Comparison of ENCODE assay signal across 8 mouse cellular contexts in genomic region chr8:46737907-46738306, GRCm38 (mm10). TPM values are rescaled to one million over a fixed set of nuclear protein-coding genes. Genes with fewer than 3 reads are reported as not detected.
DNase-seq lines count a peak whose midpoint lies in the region; ATAC-seq lines count a peak whose summit lies in the region.

No protein-coding gene starts in this region.

- peak; percentile 36 for DNase-seq in kidney, adult 11 months
- peak; percentile 68 for DNase-seq in adrenal gland, postnatal 10 days
- DNase-seq in heart, embryonic 10.5 days (ENCODE audit: low spot score): no peak
- no peak for DNase-seq in spleen, postnatal 14 days (ENCODE audit: low spot score in 2 of 2)
- no peak for DNase-seq in spleen, adult 12 weeks (ENCODE audit: low spot score)

- H3K27ac ChIP-seq in kidney, embryonic 16.5 days (ENCODE audit: low read length): no peak overlapping the region
- 0 out of 2 replicates have a peak overlapping the region, but pooled peaks have one; percentile 13 for H3K27ac ChIP-seq in heart, embryonic 10.5 days
- peak overlapping the region; percentile 91; the same call in 1 of the 2 replicates for H3K27ac ChIP-seq in liver, embryonic 12.5 days

- H3K4me3 ChIP-seq in kidney, embryonic 16.5 days (ENCODE audit: low read length): no peak overlapping the region
- H3K4me3 ChIP-seq in heart, embryonic 10.5 days: peak overlapping the region; percentile 90; the same call in 1 of the 2 replicates
- peak overlapping the region; percentile 95 for H3K4me3 ChIP-seq in liver, embryonic 12.5 days

- no peaks in the 10 kb centered on the region for H3K36me3 ChIP-seq in kidney, embryonic 16.5 days (ENCODE audit: insufficient read depth, low read length)
- no peaks in the 10 kb centered on the region for H3K36me3 ChIP-seq in heart, embryonic 10.5 days
- H3K36me3 ChIP-seq in liver, embryonic 12.5 days: no peaks in the 10 kb centered on the region

- H3K9me3 ChIP-seq in kidney, embryonic 16.5 days (ENCODE audit: low read length): peaks cover 7% of the 10 kb centered on the region; the same call in 1 of the 2 replicates
- H3K9me3 ChIP-seq in heart, embryonic 10.5 days: no peaks in the 10 kb centered on the region
- H3K9me3 ChIP-seq in liver, embryonic 12.5 days (replicated peaks): peaks cover 6% of the 10 kb centered on the region

- no peak for ATAC-seq in kidney, embryonic 16.5 days (ENCODE audit: low FRiP score, low TSS enrichment)
- ATAC-seq in liver, embryonic 12.5 days: no peak
- ATAC-seq in activated CD4-positive, CD25-positive, alpha-beta regulatory T cell, adult 4 months: no peak

- H3K4me1 ChIP-seq in kidney, embryonic 16.5 days (ENCODE audit: insufficient read depth, low read length): peaks cover 23% of the 10 kb centered on the region
- H3K4me1 ChIP-seq in heart, embryonic 10.5 days: peaks cover 29% of the 10 kb centered on the region
- peaks cover 42% of the 10 kb centered on the region for H3K4me1 ChIP-seq in liver, embryonic 12.5 days

- H3K4me2 ChIP-seq in kidney, embryonic 16.5 days (replicated peaks; ENCODE audit: low read depth, low read length): no peak overlapping the region
- peak overlapping the region; percentile 90 for H3K4me2 ChIP-seq in liver, embryonic 12.5 days

- no peaks in the 10 kb centered on the region for H3K27me3 ChIP-seq in kidney, embryonic 16.5 days (ENCODE audit: insufficient read depth, low read length)
- no peaks in the 10 kb centered on the region for H3K27me3 ChIP-seq in heart, embryonic 10.5 days (ENCODE audit: insufficient read depth, poor library complexity, severe bottlenecking)
- H3K27me3 ChIP-seq in liver, embryonic 12.5 days (replicated peaks): no peaks in the 10 kb centered on the region

- WGBS in kidney, embryonic 16.5 days: 84% methylated on average over 3 of the region's 3 CpGs
- WGBS in heart, embryonic 10.5 days: 70% methylated on average over 3 of the region's 3 CpGs
- 40% methylated on average over 3 of the region's 3 CpGs for WGBS in liver, embryonic 12.5 days (ENCODE audit: insufficient replicate concordance)

- H3K9ac ChIP-seq in kidney, embryonic 16.5 days (replicated peaks; ENCODE audit: low read length): no peak overlapping the region
- peak overlapping the region; percentile 95 for H3K9ac ChIP-seq in liver, embryonic 12.5 days

RNA-seq across cellular contexts. Expression of gene Irf2, which starts 1.6 kb away (rescaled TPM):
- 19.2 and 21.5 TPM in 2 replicates for polyA plus RNA-seq in kidney, embryonic 16.5 days (2015; fragmentation: Nextera tagmentation; extraction: Ambion mirVana)
- 10 to 100 TPM; 54.7 to 56.1 TPM for total RNA-seq in adrenal gland, postnatal 10 days (2021)
- 8.9 and 10.9 TPM in 2 replicates for polyA plus RNA-seq in heart, embryonic 10.5 days (2016; fragmentation: Nextera tagmentation; extraction: Ambion mirVana)
- 14.8 and 17.5 TPM in 2 replicates for polyA plus RNA-seq in liver, embryonic 12.5 days (2016; fragmentation: Nextera tagmentation; extraction: Ambion mirVana)
- polyA plus RNA-seq in activated CD4-positive, CD25-positive, alpha-beta regulatory T cell, adult 4 months (2017; shearing (Covaris generic)): 100 to 1,000 TPM; 185 to 208 TPM

Comparison
In these comparisons a context has a peak if more than half of its experiments do, and no peak if none do; other contexts are left out.
1. DNase-seq: peak in kidney, adult 11 months (single experiment) and adrenal gland, postnatal 10 days (single experiment); none in heart, embryonic 10.5 days (single experiment), spleen, postnatal 14 days (0 of 2) and spleen, adult 12 weeks (single experiment).